Mouse (Mus musculus): ENCODE data around the gene Gm10097.

- TF ChIP-seq CTCF (IDR thresholded peaks at IDR 0.05; ENCODE audit: borderline replicate concordance, extremely low read depth, insufficient read depth, insufficient read length) (no peak), POLR2A (IDR thresholded peaks at IDR 0.05; ENCODE audit: borderline replicate concordance, extremely low read depth, insufficient read depth, insufficient read length, poor library complexity, severe bottlenecking) (no peak)
Observed at GRCm38 (mm10) chr10:5068676-5069265, at the start of gene Gm10097.
